Mouse (Mus musculus): Measurements from ENCODE around the gene Suco.

Suco gene

DNA sequence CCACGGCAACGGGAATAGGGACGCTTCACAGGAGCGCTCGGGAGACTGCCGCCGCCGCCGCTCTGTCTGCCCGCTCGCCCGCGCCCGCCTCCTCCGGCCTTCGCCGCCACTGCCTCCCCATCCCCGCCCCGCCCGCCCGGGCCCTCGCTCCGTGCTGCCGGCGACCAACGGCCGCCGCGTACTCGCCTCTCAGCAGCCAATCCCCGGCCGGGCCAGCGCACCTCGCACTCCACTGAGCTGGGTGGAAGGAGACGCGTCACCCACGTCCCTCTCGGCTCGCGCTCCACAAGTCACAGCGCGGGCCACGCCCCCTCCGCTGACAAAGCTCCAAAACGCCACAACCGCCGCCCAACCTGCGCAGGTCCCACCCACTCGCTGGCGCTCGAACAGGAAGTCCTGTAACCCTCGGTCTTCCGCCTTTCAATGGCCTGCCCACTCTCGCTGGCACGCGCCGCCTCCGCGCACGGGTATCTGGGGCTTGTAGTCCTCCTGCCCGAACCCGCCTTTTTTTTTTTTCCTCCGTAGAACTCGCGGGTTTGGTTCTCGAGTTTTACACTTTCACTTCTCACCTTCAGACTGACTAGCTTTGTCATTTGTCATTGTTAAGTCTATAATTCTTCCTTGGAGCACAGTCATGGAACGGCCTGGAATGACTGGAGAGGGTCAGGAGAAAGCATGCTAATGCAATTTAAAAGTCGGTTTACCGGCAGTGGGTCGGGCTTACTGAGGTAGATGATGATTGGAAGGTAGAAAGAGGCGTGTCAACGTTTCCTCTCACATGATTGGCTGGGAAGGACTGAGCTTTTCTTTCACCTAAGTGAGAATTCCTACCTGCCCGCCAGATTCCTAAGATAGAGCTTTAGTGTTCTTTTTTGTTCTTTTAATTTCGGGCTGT, at the start of gene Suco:
TSS of gene Suco (minus strand) at position 130 of the 895 bp plus-strand sequence.
- DNase-seq (ENCODE audit: low read depth): peak; percentile 100

DNA sequence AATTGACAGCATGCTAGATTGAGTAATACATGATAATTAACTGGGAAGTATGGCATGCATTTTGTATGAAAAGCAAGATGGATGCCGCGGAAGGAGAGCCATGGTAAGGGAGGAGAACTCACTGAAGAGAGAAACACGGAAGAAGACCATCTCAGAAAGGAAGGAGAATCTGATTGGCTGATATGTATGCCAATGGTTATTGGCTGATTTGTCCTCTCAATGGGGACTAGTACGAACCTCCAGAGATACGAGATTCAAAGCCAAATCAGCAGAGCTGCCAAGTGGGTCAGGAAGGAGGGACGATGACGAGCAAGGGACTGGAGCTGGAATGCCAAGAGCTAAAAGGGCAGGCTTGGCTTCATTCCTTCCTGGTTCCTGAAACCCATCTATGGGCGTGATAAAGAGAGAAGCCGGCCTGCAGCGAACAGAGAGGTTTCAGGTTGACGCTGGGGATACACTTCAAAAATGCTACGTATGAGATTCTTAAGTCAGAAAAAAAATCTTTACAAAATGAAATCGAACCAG, 48.9 kb upstream of the Suco start:
- no peak for DNase-seq (ENCODE audit: low read depth)

DNA sequence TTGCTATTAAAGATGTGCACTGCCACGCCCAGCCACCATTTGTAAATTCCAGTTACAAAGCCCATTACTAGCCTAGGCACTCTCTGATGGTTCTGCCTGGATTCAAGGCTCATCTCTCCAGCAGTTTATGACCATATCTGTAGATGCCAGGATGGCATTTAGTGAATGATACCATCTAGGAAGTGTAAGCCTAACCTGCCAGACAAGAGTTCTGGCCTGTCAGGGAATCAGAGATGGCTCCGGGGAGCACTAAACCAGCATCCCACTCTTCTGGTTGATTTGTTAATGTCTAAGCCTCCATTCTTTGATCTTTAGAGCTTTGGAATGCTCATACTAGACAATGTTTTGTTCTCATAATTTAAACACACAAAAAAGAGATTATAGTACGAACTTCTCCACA, 47.8 kb upstream of the Suco start:
- no peak for DNase-seq (ENCODE audit: low read depth)

DNA sequence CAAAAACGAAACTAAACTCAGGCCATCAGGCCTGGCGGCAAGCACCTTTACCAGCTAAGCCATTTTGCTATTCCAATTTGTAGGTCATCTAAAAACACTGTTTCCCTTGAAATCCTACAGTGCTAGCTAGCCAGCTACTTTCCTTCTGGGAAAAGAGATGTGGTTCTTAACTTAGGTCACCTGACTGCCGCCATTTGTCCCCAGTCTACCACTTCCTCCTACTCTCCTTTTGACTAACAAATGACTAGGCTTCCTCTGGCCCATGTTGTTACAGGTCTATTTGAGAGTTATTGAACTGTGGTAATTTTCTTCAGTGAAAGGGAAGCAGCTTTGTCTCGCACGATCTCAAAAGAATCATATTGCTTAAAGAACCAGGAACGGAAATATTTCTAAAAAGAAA, 45.4 kb upstream of the Suco start:
- peak; percentile 58 for DNase-seq (ENCODE audit: low read depth)

DNA sequence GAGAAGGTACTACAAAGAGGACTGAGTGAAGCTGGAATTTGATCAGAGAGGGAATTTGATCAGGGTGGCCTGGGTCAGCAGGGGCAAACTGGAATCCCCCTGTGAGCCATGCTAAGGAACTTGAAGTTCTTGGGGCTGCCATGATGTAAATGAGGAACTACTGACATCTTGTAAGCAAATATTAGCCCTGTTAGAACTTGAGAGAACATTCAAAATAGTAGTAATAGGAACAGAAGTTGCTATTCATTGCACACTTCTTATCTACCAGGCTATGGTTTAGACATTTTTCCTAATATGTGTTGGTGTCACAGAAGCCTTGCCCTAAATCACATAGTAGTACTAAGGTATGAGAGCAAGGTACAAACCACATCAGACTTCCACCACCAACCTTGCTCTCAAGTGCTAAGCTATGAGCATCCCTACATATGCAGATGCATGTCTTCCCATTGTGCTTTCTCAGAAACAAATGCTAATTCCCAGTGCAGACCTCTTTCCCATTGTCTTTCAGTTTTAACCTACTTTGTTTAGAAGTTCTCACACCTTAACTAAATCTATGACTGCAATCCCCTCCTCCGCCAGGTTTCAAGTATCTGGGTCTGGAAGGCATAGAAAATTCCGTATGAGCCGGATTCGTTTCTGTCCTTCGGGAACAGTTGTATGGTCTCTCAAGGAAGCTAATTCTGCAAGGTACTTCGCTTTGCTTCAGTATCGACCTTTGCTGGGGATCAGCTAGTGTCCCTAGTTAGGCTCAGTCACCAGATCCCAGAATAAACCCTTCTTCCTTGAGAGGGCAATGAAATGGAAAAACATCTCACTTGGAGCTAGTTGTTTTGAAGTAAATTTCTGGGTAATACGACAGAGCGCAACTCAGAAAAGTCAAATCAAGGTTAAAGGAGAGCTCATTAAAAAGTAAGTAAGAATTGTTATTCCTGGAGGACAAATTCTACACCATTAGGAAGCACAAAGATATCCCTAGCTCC, 44.3 kb upstream of the Suco start:
- no peak for DNase-seq (ENCODE audit: low read depth)

DNA sequence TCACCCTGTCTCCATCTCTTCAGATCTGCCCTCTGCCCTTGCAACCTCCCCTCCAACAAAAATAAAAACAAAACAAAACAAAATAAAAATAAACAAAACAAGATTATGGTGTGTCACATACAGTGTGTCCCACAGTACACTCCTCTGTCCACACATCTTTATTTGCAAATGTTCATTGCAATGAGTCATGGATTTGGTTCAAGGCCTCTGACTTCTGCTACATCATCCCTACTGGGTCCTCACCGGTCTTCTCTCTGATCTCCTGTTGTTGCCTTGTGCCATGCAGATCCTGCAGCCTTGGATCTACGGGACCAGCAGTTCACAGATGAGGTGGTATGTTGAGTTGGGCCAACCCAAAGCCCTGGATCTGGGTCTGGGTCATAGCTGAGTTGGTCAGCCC, 43.1 kb upstream of the Suco start:
- no peak for DNase-seq (ENCODE audit: low read depth)

DNA sequence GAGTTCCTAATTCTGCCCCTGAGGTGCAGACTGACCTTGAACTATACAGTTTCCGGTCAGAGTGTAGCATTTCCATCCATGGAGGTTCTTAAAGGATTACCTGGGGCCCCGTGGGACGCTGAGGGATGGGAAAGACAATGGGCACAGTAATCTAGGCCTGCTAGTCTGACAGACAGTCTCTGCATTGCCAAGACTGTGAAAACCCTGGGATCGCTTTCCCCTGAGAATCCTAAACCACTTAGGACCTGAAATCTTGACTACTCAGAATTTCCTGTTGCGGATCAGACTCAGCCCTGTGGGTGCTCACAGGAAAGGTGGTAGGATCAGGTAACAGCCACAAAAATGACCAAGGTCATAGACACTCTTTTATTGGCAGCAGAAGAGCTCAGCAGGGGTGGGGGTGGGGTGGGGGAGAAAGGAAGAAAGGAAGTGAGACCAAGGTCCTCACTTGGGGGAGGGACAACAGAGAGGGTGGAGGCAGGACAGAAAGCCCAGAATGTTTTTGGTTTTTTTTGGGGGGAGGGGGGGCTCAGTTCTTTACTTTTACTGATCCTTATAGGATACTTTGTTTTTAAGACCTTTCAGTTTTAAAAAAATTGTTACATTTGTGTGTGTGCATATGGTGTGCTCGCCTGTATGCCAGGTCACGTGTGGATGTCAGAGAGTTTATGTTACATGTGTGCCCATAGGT, 42.3 kb upstream of the Suco start:
- DNase-seq (ENCODE audit: low read depth): no peak

DNA sequence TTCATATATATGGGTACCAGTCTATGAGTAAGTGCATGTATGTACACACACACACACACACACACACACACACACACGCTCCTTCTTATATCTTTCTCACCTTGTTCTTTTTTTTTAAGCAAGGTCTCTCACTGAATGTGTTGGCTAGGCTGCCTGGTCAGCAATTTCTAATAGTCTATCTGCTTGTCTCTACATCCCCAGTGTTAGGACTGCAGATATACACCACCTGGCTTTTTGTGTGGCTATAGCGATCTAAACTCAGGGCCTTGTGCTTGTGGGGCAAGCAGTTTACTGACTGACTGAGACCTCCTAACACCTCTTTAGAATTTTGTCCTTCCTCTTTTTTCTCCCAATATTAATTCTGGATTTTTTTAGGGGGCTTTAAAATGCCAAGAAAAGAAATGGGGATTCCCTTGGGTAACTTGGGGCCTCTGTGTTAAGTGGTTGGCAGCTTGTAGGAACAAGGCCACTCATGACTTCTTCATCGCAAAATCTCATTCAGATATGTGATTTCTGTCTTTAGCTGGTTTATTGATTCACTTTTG, 41.5 kb upstream of the Suco start:
- no peak for DNase-seq (ENCODE audit: low read depth)

DNA sequence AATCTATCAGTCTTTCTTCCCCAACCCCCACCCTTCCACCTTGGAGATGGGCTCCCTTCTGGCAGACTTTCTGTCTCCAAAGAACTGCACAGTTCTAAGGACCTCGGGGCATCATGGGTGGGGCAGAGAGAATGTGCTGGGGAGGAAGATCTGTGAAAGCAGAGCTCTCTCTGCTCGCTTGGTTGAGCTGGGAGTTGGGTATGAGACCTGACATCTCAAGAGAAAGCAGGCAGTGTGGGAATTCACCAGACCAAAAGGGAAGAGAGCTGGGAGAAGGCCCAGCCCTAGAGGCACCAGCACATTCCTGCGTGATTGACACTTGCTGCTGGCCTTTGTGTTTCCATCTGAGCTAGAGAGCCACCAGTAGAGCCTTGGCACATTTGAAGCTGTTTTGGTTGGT, 39.6 kb upstream of the Suco start:
- no peak for DNase-seq (ENCODE audit: low read depth)

DNA sequence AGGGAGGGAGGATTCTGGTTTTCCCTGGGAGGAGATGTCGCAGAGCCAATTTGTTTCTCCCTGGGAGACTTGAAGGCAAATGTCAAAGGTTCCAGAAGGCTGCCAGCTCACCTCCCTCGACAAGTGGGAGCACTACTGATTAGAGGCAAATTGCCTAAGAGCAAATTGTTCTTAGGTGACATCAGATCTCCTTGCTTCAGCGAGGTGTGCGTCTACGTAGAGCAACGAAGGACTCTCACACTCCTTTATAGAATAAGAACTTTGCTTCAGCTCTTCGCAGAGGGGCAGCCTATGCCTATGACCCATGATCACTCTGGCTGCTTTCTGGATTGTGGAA, 37.1 kb upstream of the Suco start:
- no peak for DNase-seq (ENCODE audit: low read depth)

DNA sequence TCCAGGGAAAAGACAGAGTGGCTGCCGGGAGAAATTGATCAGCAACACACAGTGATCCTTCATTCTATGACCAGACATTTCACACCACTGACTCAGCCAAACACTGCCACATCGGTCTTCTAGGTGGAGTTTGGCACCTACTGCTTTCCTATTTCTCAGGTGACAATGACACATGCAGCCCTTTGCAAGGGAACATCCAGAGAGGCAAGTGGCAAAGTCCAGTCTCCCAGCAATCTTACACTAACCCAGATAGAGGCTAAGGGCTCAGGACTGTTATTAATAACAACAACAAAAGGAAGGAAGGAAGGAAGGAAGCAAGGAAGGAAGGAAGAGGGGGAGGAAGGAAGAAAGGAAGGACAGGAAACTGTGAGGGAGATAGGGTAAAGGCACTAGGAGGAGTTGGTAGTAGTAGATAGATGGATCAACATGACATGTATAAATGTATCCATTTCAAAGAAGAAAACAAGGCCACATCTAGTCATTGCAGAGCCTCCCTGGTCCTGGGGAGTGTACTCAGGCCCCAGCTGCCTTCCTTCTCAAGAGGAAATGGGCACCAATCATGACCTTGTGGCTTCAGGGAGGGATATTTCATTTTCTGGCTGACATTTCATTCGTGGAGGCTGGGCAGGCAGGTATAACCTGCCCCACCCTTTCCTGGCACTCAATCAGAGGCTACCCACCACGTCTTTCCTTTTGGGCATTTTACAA, 36.6 kb upstream of the Suco start:
- DNase-seq (ENCODE audit: low read depth): no peak

DNA sequence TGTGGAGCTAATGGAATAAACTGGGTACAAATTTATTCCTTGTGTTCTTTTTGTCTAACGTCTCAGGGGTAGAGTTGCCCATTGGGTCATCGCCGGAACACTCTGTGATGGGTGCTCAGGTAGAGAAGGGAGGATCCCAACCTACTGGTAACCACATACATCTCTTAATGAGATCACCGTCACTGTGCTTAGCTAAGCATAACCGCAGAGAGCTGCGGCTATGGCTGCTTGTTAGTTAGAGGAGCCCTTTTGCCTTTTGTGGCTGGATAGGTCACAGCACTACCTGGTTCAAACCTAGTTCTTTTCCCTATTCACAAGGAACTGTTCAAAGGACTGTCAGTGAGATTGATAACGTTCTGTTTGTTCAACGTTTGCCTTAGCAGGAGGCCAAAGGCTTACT, 32.6 kb upstream of the Suco start:
- DNase-seq (ENCODE audit: low read depth): no peak

DNA sequence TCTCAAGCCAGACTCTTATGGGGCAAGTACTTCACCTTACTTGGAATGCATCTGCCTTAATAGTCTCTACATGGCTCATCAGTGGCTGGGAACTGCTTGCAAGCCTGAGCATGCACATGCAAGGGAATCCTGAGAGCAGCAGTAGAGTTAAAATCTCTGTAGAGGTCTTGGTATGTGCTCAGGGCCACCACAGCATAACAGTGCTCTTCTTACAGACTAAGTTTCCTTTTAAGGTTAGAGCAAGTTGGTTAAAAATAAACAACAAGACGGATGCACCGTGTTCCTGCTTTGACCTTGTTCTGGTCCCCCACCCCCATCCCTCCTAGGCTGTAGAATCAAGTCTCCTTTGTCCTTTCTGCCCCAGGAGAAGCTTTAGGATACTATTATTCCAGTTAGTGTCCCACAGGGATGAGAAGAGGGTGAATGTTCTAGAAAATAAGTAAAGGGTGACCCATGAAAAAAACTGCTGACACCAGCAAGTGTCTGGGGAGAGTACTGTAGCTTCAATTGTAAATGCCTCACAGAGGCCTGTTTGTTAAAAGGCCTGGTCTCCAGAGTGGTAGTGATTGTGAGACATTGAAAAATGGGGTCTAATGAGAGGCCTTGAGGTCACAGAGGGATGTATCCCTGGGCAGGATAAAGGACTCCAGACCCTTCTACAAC, 31.4 kb upstream of the Suco start:
- DNase-seq (ENCODE audit: low read depth): peak; percentile 63

DNA sequence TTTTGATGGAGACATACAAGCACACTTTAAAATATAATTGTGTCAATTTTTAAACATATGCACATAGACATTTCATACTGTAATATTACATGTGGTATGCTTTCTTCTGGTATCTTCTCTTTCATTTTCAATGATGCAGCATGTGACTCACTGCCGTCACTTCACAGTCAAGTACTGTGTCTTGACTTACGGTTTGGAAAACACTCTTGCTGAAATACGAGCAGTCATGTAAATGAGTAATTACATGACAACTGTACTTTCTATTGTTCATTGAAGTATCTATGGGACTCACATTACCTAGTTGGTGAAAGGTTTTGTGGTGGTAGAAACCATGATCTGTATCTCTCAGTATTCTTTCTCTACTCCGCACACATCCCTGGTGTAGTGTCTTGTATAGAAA, 30.6 kb upstream of the Suco start:
- peak; percentile 75 for DNase-seq (ENCODE audit: low read depth)

DNA sequence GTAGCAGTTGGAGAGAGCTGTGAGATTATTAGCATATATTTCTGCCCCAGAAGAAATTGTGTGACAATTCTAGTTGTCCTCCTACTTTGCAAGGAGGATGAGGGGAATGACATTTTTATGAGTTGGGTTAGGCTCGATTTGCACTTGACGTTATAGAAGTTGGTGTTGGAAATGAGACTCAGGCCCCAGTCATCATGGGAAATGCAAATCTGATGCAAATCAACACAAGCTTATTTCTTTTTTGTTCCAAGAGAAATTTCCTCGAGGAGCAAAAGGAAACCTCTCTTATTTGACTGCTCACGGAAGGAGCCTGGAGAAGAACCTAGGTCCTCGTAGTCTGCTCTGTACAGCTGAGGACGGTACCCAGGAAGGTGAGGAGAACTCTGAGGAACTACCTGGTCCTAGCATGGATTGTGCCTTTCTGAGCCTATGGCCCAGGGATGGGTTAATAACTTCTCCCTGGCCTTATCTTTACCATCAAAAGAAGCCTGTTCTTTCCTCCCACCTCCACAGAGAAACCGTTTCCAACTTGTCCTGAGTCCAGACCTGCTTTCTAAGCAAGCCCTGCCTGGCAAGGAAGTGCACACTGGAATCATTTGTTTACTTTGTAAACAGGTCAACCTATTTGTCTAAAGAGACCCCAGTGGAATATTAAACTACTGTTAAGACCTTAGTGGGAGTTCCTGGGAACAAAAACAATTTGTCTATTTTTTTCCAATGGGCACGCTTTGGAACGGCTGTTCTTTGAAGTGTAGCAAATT, 26.4 kb upstream of the Suco start:
- DNase-seq (ENCODE audit: low read depth): no peak

DNA sequence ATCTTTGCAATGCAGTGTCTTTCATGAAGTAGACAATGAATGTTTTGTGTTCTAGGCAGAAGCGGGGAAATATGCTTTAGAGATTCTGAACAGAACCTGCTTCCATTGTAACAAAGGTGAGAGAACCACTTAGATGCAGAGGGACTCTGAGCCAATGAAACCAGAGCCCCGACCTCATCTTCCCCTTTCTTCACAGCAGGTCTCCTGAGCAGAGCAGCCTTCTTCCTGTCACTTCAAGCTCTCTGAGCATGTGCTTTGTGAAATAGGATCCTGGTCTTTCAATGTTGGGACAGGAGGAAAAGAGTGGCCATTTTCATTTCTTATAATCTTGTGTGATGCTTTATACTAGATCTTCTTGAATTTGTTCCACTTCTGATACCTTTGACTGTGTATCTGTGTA, 23.6 kb upstream of the Suco start:
- no peak for DNase-seq (ENCODE audit: low read depth)

DNA sequence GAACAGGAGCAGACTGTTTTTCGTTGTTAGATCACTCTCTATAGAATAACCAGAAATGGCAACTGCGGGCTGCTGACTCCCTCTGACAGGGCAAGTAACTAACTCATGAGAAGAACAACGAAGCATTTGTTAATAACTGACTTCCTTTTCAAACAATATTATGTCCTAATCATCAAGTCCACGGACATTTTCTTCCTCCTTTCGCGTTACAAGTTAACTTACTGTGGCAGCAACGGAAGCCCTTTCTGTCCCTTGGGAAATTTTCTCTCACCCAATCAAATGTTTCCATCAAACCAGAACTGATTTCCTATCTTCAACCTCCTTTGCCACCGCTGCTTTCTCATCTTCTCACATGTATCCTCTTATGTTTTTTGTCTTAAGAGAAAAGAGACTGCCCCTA, 20.8 kb upstream of the Suco start:
- DNase-seq (ENCODE audit: low read depth): no peak

DNA sequence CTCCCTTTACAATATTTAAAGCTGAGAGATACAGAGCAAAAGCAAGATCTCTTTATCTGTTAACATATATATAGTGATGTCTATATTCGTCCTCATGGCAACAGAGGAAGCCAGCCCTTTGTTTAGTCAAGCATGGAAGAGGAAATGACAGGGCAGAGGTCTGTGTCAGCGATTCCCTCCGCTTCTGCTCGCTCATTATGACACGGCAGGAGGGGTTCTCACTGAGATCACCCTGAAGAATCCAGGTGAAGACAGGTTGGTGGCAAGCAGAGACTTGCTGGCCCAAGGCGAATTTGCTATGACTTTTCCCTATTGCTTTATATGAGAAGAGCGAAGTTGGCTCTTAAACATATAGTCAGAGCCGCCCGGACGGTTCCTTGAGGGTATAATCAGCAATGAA, 19.6 kb upstream of the Suco start:
- DNase-seq (ENCODE audit: low read depth): peak; percentile 55

DNA sequence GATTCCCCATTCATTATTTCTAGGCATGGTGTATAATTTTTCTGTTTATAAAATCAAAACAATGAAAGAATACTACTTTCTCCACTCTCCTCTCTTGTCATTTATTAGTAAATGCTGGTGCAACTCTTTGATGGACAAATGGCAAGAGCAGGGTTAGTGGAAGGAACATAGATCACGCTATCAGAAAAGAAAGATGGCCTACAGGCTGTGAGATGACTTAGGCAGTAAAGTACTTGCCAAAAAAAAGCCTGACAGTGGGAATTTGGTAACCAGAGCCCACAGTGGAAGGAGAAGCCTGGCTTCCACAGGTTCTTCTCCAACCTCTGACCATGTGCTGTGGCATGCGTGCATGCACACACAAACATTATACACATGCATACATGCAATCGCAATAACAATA, 18.5 kb upstream of the Suco start:
- no peak for DNase-seq (ENCODE audit: low read depth)

DNA sequence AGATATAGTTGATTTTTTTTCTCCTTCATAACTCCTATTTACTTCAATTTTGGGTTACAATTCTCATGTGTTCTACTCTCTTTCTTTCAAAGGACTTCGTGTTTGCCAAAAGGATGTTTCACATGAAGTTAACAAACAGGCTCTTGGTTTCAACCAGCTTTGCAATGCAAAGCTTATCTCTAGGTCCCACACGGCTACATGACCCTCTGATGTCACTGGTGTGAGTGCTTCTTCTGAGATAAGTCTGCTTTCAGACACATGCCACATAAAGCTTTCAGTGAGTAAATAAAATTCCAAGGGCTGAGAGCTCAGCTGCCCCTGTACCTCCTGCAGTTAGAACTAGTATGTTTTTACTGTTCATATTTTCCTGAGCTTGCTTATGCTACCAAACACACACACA, 18.1 kb upstream of the Suco start:
- peak; percentile 36 for DNase-seq (ENCODE audit: low read depth)
